Mouse (Mus musculus): ENCODE results near the gene Coq6. TPM values are rescaled to one million over a fixed set of nuclear protein-coding genes. Genes with fewer than 3 reads are reported as not detected.
"Not testable (repeated sequence)": the region's sequence is repeated elsewhere in the genome, so short reads cannot be mapped to it uniquely, and the experiment has no call there.

The Coq6 gene
- polyA plus RNA-seq (2012; rRNA removed): 26.3 and 29.9 TPM in 2 replicates

DNA sequence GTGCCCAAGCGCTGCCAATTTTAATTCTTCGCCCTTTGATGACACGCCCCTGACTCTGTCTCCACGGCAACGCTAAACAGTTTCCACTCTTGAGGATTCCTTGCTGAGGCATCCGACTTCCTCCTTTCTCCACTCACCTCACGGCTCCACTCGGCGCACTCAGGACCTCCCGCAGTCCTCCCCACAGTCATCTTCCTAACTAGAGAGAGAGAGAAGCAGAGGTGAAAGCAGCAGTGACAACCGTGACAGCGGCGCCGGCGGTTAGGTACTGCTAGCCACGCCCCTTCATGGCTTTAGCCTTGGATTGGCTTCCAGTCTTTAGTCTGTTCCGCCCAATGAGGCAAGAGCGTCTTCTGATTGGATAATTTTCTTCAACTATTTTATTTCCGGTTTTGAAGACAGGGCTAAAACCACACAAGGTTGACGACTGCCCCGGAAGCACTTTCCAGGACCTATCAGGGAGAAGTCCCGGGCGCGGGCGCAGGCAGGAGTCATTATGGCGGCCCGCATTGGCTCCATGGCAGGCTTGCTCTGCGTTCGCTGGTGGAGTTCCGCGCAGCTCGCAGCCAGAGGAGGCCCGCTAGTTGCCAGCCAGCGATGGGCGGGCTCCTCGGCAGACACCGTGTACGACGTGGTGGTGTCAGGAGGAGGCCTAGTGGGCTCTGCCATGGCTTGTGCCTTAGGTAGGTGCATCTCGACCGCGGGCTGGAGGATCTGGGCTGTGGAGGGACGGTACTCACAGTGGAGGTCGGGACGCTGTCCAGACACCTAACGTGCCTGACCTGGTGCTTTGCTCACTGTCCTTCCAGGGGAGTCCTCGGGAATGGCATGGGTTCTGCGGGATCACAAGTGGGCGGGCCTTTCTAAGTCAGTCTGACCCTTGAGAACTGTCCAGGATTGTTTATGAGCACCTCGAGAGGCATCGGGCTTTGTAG, at the start of gene Coq6, which contains the start of gene Fam161b:
Coq6 (plus strand) TSS at position 103 of the 935 bp plus-strand sequence.
Fam161b (minus strand) TSS at position 279 of the 935 bp plus-strand sequence.
- H3K36me3 ChIP-seq (ENCODE audit: control insufficient read depth, insufficient read depth, low read length): peaks cover under 1% of the 10 kb centered on the region; the same call in 1 of the 2 replicates
- no peaks in the 10 kb centered on the region for H3K27me3 ChIP-seq (ENCODE audit: control insufficient read depth, insufficient read depth, low read length)
- TF ChIP-seq POLR2A (IDR thresholded peaks at IDR 0.05; ENCODE audit: low read depth, low read length) (peak; percentile 45), CTCF (IDR thresholded peaks at IDR 0.05; ENCODE audit: extremely low read depth, insufficient read length, insufficient replicate concordance, low read depth, low read length) (no peak)
- under 1% methylated on average over 51 of the region's 51 CpGs for WGBS
- peaks cover 4% of the 10 kb centered on the region; the same call in 1 of the 2 replicates for H3K4me1 ChIP-seq (ENCODE audit: control insufficient read depth, insufficient read depth, insufficient read length, low read length)
- H3K27ac ChIP-seq (ENCODE audit: insufficient read depth, low read depth, low read length): no peak within 1 kb of the TSS
- H3K4me3 ChIP-seq (ENCODE audit: low read depth, low read length): peak within 1 kb of the TSS; percentile 95

DNA sequence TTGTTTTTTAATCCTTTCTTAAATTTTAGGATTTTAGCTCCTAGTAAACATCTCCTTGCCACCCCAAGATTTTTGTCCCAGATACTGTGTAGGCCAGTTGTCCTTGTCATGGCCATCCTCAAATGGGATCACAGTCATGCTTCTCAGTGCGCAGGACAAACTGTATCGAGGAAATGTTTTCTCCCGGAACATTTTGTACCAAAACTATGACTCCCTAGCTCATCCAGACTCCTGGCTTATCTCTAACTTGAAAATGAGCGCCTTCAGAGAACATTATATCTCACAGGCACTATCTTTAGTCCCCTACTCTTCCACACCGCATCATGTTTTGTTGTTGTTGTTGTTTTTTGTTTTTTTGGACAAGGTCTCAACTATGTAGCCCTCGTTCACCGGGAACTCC, 45.5 kb upstream of the Coq6 start:
- Histone ChIP-seq H3K4me1 (ENCODE audit: control insufficient read depth, insufficient read depth, insufficient read length, low read length) (no peaks in the 10 kb centered on the region; the same call in 1 of the 2 replicates), H3K27ac (ENCODE audit: insufficient read depth, low read depth, low read length) (peak overlapping the region; percentile 82), H3K4me3 (ENCODE audit: low read depth, low read length) (no peak overlapping the region; the same call in 1 of the 2 replicates), H3K27me3 (ENCODE audit: control insufficient read depth, insufficient read depth, low read length) (no peaks in the 10 kb centered on the region), H3K36me3 (ENCODE audit: control insufficient read depth, insufficient read depth, low read length) (peaks cover 9% of the 10 kb centered on the region; the same call in 1 of the 2 replicates)
- TF ChIP-seq CTCF (IDR thresholded peaks at IDR 0.05; ENCODE audit: extremely low read depth, insufficient read length, insufficient replicate concordance, low read depth, low read length): no peak
- TF ChIP-seq POLR2A (IDR thresholded peaks at IDR 0.05; ENCODE audit: low read depth, low read length): no peak
- 14% methylated on average over 7 of the region's 7 CpGs for WGBS

DNA sequence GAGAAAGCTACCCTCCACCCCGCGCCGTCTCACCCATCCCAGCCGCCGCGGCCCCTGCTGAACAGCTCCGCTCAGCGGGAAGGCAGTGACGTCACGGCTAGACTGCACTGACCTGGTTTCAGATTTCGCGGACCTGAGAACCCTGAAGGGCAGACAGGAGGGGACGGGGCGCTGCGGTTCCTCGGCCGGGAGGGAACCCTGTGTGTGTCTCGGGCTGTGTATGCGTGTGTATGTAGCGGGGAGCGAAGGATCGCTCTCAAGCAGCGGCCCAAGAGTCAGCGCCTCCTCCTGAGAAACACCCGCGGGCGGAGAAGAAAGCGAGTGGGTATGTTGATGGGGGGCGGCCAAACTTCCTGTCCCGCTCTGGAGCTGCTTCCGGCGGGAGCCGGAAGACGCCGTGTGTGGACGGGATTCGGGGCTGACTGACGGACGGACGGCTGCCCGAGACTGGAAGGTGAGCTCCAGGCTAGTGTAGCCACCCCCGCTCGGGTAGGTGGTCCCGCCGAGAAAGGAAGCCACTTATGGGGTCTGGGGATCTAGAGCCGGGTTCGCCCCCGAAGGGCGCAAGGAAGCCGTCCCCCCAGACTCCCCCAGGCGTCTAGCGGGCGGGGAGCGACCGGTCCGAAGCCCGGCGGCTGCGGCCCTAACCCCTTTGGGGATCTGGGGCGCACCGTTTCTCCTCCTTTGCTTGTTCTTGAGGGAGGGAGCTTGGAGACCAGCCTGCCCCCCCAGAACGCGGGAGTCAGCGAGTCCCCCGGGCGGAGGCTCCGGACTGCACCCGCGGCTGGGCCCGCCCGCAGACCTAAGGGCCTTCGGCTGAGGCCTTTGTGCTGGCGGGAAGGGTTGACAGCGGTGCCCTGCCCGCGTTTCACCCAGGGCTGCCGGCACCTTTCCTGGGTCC, 44.5 kb upstream of the Coq6 start, which contains the start of gene Zfp410:
Zfp410 (plus strand) TSS at position 132 of the 901 bp plus-strand sequence.
- under 1% methylated on average over 77 of the region's 77 CpGs for WGBS
- peak; percentile 12; the same call in 1 of the 2 replicates for TF ChIP-seq CTCF (IDR thresholded peaks at IDR 0.05; ENCODE audit: extremely low read depth, insufficient read length, insufficient replicate concordance, low read depth, low read length)
- TF ChIP-seq POLR2A (IDR thresholded peaks at IDR 0.05; ENCODE audit: low read depth, low read length): no peak; the same call in none of the 2 replicates
- H3K4me3 ChIP-seq (ENCODE audit: low read depth, low read length): peak within 1 kb of the TSS; percentile 93
- H3K36me3 ChIP-seq (ENCODE audit: control insufficient read depth, insufficient read depth, low read length): peaks cover 4% of the 10 kb centered on the region; the same call in 1 of the 2 replicates
- peak within 1 kb of the TSS; percentile 82 for H3K27ac ChIP-seq (ENCODE audit: insufficient read depth, low read depth, low read length)
- H3K27me3 ChIP-seq (ENCODE audit: control insufficient read depth, insufficient read depth, low read length): no peaks in the 10 kb centered on the region
- H3K4me1 ChIP-seq (ENCODE audit: control insufficient read depth, insufficient read depth, insufficient read length, low read length): no peaks in the 10 kb centered on the region; the same call in 1 of the 2 replicates

DNA sequence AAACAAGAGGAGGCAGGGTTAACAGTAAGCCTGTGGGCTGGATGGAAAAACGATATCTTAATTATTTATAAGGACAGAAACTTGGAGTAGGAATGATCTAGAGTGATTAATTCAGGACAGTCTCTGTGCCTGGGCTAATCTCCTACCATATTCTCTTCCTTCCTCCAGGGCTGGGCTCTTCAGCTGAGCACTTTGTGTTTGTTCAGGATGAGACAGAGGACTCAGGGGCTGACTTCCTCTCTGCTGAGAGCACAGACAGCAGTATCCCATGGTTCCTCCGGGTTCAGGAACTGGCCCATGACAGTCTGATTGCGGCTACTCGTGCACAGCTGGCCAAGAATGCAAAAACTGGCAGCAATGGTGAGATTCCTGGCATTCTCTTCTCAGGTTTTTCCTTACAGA, 34.3 kb upstream of the Coq6 start:
- no peak overlapping the region for H3K4me3 ChIP-seq (ENCODE audit: low read depth, low read length)
- TF ChIP-seq POLR2A (IDR thresholded peaks at IDR 0.05; ENCODE audit: low read depth, low read length) (no peak), CTCF (IDR thresholded peaks at IDR 0.05; ENCODE audit: extremely low read depth, insufficient read length, insufficient replicate concordance, low read depth, low read length) (no peak)
- WGBS: 60% methylated on average over 4 of the region's 4 CpGs
- H3K4me1 ChIP-seq (ENCODE audit: control insufficient read depth, insufficient read depth, insufficient read length, low read length): no peaks in the 10 kb centered on the region
- no peaks in the 10 kb centered on the region for H3K27me3 ChIP-seq (ENCODE audit: control insufficient read depth, insufficient read depth, low read length)
- no peak overlapping the region for H3K27ac ChIP-seq (ENCODE audit: insufficient read depth, low read depth, low read length)
- H3K36me3 ChIP-seq (ENCODE audit: control insufficient read depth, insufficient read depth, low read length): peaks cover 57% of the 10 kb centered on the region

DNA sequence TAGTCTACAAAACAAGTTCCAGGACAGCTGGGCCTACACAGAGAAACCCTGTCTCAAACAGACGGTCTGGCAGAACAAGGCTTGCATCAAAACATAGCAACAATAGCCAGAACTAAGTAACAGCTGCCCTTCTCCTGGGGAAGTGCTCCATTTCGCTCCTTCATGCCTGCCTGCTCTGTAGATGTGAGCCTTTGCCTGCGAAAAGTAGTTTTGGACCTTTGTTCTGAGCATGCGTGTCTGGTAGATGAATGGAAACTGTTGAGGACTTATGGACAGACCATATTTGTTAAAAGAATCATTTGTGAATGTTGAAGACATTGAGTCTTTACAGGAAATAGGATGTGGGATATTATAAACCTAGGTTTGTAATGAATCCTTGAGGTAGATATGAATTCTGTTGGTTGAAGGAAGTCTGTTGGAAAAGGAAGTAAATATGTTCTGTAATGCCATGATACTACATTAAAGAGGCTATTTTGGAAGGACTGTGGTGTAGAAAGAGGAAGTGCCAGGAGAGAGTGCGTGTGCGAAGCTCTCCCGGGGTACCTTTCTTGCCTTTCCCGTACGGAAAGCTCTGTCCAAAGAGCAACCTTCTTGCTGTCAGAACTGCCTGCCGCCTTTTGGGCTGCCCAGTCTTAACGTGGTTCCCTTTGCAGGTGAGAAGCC, 24.4 kb upstream of the Coq6 start:
- Histone ChIP-seq H3K36me3 (ENCODE audit: control insufficient read depth, insufficient read depth, low read length) (peaks cover 50% of the 10 kb centered on the region), H3K4me1 (ENCODE audit: control insufficient read depth, insufficient read depth, insufficient read length, low read length) (no peaks in the 10 kb centered on the region), H3K27me3 (ENCODE audit: control insufficient read depth, insufficient read depth, low read length) (no peaks in the 10 kb centered on the region), H3K4me3 (ENCODE audit: low read depth, low read length) (no peak overlapping the region), H3K27ac (ENCODE audit: insufficient read depth, low read depth, low read length) (no peak overlapping the region)
- TF ChIP-seq POLR2A (IDR thresholded peaks at IDR 0.05; ENCODE audit: low read depth, low read length) (no peak), CTCF (IDR thresholded peaks at IDR 0.05; ENCODE audit: extremely low read depth, insufficient read length, insufficient replicate concordance, low read depth, low read length) (no peak)
- 85% methylated on average over 11 of the region's 11 CpGs for WGBS

DNA sequence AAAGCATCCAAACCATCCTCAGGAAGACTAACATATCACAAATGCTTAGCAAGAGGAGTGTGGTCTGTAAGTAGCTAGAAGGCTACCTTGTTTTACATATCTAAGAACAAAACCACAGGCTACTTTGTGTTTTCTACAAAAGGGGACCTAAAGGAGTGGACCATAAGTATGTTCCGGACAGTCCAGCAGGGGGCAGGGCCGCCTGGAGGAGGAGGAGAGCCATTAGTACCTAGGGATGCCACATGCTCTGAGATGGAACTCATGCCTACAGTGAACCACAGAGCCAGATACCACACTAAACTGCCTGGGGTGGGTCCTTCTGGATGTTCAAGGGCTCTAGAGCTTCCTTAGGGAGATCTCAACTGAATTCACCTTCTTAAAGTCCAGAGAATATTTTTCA, 14.3 kb upstream of the Coq6 start:
- Histone ChIP-seq H3K27ac (ENCODE audit: insufficient read depth, low read depth, low read length) (no peak overlapping the region), H3K4me1 (ENCODE audit: control insufficient read depth, insufficient read depth, insufficient read length, low read length) (peaks cover 2% of the 10 kb centered on the region; the same call in 1 of the 2 replicates), H3K27me3 (ENCODE audit: control insufficient read depth, insufficient read depth, low read length) (no peaks in the 10 kb centered on the region), H3K4me3 (ENCODE audit: low read depth, low read length) (no peak overlapping the region), H3K36me3 (ENCODE audit: control insufficient read depth, insufficient read depth, low read length) (peaks cover 23% of the 10 kb centered on the region)
- TF ChIP-seq POLR2A (IDR thresholded peaks at IDR 0.05; ENCODE audit: low read depth, low read length) (no peak), CTCF (IDR thresholded peaks at IDR 0.05; ENCODE audit: extremely low read depth, insufficient read length, insufficient replicate concordance, low read depth, low read length) (peak; percentile 52; the same call in 1 of the 2 replicates)
- WGBS: 49% methylated on average over 2 of the region's 2 CpGs

DNA sequence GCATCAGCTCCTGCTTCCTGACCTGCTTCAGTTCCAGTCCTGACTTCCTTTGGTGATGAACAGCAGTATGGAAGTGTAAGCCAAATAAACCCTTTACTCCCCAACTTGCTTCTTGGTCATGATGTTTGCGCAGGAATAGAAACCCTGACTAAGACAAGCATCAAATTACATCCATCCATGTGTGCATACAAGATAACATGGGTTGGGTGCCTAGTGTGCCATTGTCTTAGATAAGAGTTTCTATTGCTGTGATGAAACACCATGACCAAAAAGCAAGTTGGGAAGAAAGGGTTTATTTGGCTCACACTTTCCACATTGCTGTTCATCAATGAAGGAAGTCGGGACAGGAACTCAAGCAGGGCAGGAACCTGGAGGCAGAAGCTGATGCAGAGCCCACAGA, 2.8 kb upstream of the Coq6 start:
- not testable (repeated sequence) for H3K27me3 ChIP-seq (ENCODE audit: control insufficient read depth, insufficient read depth, low read length); H3K4me3 ChIP-seq (ENCODE audit: low read depth, low read length); H3K4me1 ChIP-seq (ENCODE audit: control insufficient read depth, insufficient read depth, insufficient read length, low read length); H3K36me3 ChIP-seq (ENCODE audit: control insufficient read depth, insufficient read depth, low read length); H3K27ac ChIP-seq (ENCODE audit: insufficient read depth, low read depth, low read length)
- WGBS: 74% methylated on average over 2 of the region's 2 CpGs

Data from small intestine, adult 2 months (tissue).